Mouse (Mus musculus): ENCODE data around the gene Sypl2.
A peak's percentile ranks its signal among the peaks of the same experiment; 100 is the strongest.

Gene Sypl2

DNA sequence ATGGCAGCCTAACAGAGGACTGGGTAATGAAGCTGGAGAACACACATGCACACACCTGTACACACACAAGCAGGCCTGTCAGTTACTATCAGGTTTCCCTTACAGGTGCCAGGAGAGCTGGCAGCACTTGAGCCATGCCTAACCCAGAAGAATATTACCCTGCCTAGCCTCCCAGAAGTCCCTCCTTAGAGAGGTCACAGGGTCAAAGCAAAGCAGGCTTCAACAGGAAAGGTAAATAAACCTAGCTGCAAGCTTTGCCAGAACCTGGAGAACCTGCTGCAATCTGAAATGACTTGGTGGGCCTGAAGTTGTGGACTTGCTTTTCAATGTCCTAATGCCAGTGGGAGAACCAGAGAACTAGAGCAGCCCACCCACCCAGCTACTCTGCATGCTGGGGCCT is 23.9 kb downstream of the Sypl2 start:
- H3K27me3 ChIP-seq (ENCODE audit: insufficient read depth, low read length), result no peaks in the 10 kb centered on the region
- H3K9me3 ChIP-seq (ENCODE audit: low read length), result no peaks in the 10 kb centered on the region
- TF ChIP-seq CTCF (conservative IDR thresholded peaks at IDR 0.05; ENCODE audit: low read length) (no peak), POU5F1 (IDR thresholded peaks at IDR 0.05; ENCODE audit: borderline replicate concordance, low read length) (no peak), NANOG (IDR thresholded peaks at IDR 0.05; ENCODE audit: borderline replicate concordance, low read length) (no peak)
- peaks cover 73% of the 10 kb centered on the region for H3K4me1 ChIP-seq (replicated peaks; ENCODE audit: low read depth, low read length)
- peaks cover 76% of the 10 kb centered on the region for H3K36me3 ChIP-seq (ENCODE audit: insufficient read depth, low read length)
- no peak overlapping the region for H3K4me3 ChIP-seq (replicated peaks; ENCODE audit: low read length)

DNA sequence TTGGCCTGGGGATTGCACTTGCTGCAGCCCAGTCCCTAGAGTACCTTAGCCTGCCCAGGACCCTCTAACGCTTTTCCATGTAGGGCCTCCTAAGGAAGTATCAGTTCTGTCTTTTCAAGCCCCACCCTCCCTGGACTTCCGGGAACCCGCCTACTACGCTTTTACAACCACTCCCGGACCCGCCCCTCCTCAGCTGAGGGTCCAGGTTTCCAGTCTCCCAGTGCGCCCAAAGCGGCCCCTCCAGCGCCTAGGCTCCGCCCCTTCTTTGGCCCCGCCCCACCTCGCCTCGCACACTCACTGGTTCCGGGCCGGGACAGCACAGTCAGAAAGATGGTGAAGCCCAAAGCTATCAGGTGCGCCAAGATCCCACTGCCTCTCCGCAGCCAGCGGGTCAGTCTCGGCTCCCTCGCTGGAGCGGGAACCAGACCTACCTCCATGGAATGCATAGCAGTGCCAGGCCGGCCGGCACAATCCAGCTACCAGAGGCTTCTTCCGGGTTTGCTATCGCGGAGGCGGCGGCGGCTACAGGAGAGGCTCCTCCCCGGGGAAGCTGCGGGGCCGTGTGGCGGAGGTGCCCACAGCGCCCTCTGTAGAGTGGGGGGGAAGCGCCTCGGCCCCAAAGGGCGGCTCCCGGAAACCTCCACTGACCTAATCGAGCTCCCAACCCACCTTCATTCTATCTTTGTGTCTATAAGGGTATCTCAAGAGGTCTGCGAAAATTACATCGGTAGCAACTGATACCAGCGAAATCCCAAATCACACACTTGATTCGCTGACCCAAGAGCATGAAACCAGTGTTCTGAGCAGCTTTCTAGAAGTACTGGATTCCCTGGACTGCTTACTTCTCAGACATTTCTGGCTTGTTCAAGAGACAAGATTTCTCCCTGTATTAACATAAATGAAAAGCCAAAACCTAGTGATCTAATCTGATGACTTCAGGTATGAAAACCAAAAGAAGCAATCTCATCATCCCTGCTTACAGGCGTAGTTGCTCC is 25.8 kb downstream of the Sypl2 start, which contains the start of gene Cyb561d1:
TSS of gene Cyb561d1 (minus strand) at position 884 of the 995 bp plus-strand sequence.
- Histone ChIP-seq H3K27me3 (ENCODE audit: insufficient read depth, low read length) (no peaks in the 10 kb centered on the region), H3K4me1 (replicated peaks; ENCODE audit: low read depth, low read length) (peaks cover 67% of the 10 kb centered on the region), H3K36me3 (ENCODE audit: insufficient read depth, low read length) (peaks cover 58% of the 10 kb centered on the region), H3K9me3 (ENCODE audit: low read length) (no peaks in the 10 kb centered on the region), H3K4me3 (replicated peaks; ENCODE audit: low read length) (peak within 1 kb of the TSS; percentile 89)
- TF ChIP-seq CTCF (conservative IDR thresholded peaks at IDR 0.05; ENCODE audit: low read length) (peak; percentile 17), NANOG (IDR thresholded peaks at IDR 0.05; ENCODE audit: borderline replicate concordance, low read length) (no peak)

DNA sequence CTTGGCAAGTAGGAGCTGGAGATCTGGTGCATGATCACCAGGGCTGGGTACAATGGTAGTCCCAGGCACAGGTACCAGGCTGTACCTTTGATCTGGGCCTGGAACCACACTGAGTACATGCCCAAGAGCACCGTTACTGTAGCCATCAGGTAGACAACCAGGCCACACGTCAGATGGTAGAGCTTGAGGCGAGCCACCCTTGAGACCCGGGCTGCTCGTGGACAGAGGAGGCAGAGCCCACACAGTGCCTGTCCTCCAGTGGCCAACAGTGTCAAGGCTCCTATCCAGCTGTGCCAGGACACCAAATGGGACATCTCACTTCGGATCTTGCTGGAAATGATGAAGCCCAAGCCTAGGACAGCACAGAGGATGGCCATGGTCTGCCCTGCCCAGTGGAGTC is 27.2 kb downstream of the Sypl2 start:
- peak overlapping the region; percentile 89; the same call in 1 of the 2 replicates for H3K4me3 ChIP-seq (replicated peaks; ENCODE audit: low read length)
- no peaks in the 10 kb centered on the region for H3K27me3 ChIP-seq (ENCODE audit: insufficient read depth, low read length)
- TF ChIP-seq NANOG (IDR thresholded peaks at IDR 0.05; ENCODE audit: borderline replicate concordance, low read length), result no peak
- no peak for TF ChIP-seq POU5F1 (IDR thresholded peaks at IDR 0.05; ENCODE audit: borderline replicate concordance, low read length)
- no peak for TF ChIP-seq CTCF (conservative IDR thresholded peaks at IDR 0.05; ENCODE audit: low read length)
- H3K9me3 ChIP-seq (ENCODE audit: low read length), result no peaks in the 10 kb centered on the region
- peaks cover 59% of the 10 kb centered on the region for H3K4me1 ChIP-seq (replicated peaks; ENCODE audit: low read depth, low read length)
- peaks cover 48% of the 10 kb centered on the region for H3K36me3 ChIP-seq (ENCODE audit: insufficient read depth, low read length)

DNA sequence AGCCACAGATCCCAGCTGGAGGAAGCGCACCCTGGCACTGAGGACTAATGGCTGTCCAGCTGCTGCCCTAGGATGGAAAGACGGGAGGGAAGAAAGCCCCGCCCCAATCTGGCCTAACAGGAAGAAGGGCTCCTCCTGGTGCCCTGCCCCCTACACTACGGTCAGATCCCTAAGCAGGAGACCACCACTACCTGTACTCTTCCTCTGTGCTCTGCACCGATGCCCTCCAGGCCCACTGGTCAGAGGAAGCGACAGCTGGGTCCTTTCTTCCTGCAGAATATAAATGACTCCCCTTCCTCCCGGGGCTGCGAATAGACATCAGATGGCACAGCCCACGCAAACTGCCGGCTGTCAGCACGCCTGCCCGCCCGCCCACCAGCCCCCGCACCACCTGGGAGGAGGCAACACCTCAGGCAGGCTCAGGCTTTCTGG is 29.4 kb downstream of the Sypl2 start:
- TF ChIP-seq NANOG (IDR thresholded peaks at IDR 0.05; ENCODE audit: borderline replicate concordance, low read length), result no peak
- TF ChIP-seq CTCF (conservative IDR thresholded peaks at IDR 0.05; ENCODE audit: low read length), result no peak
- TF ChIP-seq POU5F1 (IDR thresholded peaks at IDR 0.05; ENCODE audit: borderline replicate concordance, low read length), result no peak
- no peaks in the 10 kb centered on the region for H3K9me3 ChIP-seq (ENCODE audit: low read length)
- peaks cover 31% of the 10 kb centered on the region for H3K36me3 ChIP-seq (ENCODE audit: insufficient read depth, low read length)
- H3K4me3 ChIP-seq (replicated peaks; ENCODE audit: low read length), result peak overlapping the region; percentile 60
- no peaks in the 10 kb centered on the region for H3K27me3 ChIP-seq (ENCODE audit: insufficient read depth, low read length)
- H3K4me1 ChIP-seq (replicated peaks; ENCODE audit: low read depth, low read length), result peaks cover 56% of the 10 kb centered on the region

DNA sequence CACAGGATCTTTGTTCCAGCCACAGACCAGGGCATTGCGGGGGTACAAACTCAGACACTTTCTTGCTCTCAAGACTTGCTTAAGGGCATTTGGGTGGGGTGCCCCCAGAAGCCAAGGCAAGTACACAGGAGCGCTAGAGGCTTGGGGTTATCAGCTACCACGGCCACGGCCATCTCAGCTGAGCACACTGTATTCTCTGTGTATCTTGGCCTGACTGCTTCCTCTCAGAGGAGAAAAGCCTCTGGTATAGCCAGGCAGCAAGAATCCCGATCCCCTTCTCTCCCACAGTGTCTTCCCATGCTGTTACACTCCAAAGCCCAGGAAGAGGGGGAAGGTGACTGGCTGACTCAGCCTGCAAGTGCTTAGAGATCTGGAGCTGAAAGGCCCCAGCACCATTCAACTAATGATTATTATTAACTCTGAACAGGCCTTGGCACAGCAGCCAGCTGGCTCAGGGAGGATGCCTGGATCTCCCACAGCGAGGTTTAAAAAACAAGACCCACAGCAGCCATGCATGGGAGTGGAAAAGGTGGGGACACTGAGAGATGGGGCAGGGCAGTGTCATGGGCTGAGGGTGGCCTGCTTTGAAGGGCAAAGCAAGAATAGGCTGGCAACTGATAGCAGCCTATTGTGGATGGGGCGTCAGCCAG is 30.4 kb downstream of the Sypl2 start:
- Histone ChIP-seq H3K9me3 (ENCODE audit: low read length) (no peaks in the 10 kb centered on the region), H3K27me3 (ENCODE audit: insufficient read depth, low read length) (no peaks in the 10 kb centered on the region)
- TF ChIP-seq CTCF (conservative IDR thresholded peaks at IDR 0.05; ENCODE audit: low read length) (no peak), POU5F1 (IDR thresholded peaks at IDR 0.05; ENCODE audit: borderline replicate concordance, low read length) (no peak), NANOG (IDR thresholded peaks at IDR 0.05; ENCODE audit: borderline replicate concordance, low read length) (no peak)

DNA sequence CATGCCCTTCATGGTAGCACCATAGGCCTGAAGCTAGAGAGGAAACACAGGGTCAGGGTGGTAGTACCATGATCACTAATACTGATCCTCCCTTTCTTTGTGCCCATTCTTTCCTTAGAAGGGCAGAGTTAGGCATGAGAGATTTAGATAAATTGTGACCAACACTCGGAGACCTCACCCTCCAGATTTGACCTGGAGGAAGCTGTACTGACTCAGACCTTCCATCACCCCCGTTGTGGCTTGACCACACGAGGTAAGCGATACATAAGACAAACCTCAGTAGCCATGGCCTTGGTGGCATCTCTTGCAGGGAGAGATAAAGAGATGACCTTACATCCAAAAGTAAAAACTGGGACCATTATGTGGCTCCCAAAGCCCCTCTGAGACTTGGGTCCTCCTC is 31.2 kb downstream of the Sypl2 start:
- Histone ChIP-seq H3K27me3 (ENCODE audit: insufficient read depth, low read length) (no peaks in the 10 kb centered on the region), H3K4me1 (replicated peaks; ENCODE audit: low read depth, low read length) (peaks cover 52% of the 10 kb centered on the region), H3K9me3 (ENCODE audit: low read length) (no peaks in the 10 kb centered on the region), H3K4me3 (replicated peaks; ENCODE audit: low read length) (no peak overlapping the region), H3K36me3 (ENCODE audit: insufficient read depth, low read length) (peaks cover 31% of the 10 kb centered on the region)
- TF ChIP-seq NANOG (IDR thresholded peaks at IDR 0.05; ENCODE audit: borderline replicate concordance, low read length) (no peak), POU5F1 (IDR thresholded peaks at IDR 0.05; ENCODE audit: borderline replicate concordance, low read length) (no peak), CTCF (conservative IDR thresholded peaks at IDR 0.05; ENCODE audit: low read length) (no peak)

More for the DNA sequence above, 30.4 kb downstream of the Sypl2 start:
- no peak overlapping the region for H3K4me3 ChIP-seq (replicated peaks; ENCODE audit: low read length)
- peaks cover 46% of the 10 kb centered on the region for H3K4me1 ChIP-seq (replicated peaks; ENCODE audit: low read depth, low read length)
- H3K36me3 ChIP-seq (ENCODE audit: insufficient read depth, low read length), result peaks cover 31% of the 10 kb centered on the region

DNA sequence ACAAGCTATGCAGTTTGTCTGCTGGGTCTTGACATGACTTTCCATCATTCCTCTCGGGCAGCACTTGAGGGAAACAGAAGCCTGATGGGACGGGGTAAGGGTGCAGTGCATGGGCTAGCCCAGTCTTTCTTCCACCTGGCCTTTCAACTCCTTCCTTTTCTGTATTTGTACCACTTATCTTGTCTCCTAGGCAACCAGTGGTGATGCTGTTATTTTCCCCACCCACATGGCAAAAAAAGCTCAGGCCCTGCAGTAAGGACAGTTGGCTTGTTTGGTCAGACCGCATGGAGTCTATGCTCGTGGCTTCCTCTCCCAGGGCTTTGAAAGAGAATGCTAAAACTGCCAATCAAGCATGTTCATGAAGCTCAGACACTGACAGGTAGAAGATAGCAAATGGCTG is 32.8 kb downstream of the Sypl2 start:
- H3K4me1 ChIP-seq (replicated peaks; ENCODE audit: low read depth, low read length), result peaks cover 56% of the 10 kb centered on the region
- H3K27me3 ChIP-seq (ENCODE audit: insufficient read depth, low read length), result 0 out of 2 replicates have a peak, but pooled peaks cover under 1% of the 10 kb centered on the region
- no peaks in the 10 kb centered on the region for H3K9me3 ChIP-seq (ENCODE audit: low read length)
- H3K4me3 ChIP-seq (replicated peaks; ENCODE audit: low read length), result no peak overlapping the region
- peaks cover 23% of the 10 kb centered on the region for H3K36me3 ChIP-seq (ENCODE audit: insufficient read depth, low read length)
- TF ChIP-seq NANOG (IDR thresholded peaks at IDR 0.05; ENCODE audit: borderline replicate concordance, low read length) (no peak), CTCF (conservative IDR thresholded peaks at IDR 0.05; ENCODE audit: low read length) (no peak), POU5F1 (IDR thresholded peaks at IDR 0.05; ENCODE audit: borderline replicate concordance, low read length) (no peak)

DNA sequence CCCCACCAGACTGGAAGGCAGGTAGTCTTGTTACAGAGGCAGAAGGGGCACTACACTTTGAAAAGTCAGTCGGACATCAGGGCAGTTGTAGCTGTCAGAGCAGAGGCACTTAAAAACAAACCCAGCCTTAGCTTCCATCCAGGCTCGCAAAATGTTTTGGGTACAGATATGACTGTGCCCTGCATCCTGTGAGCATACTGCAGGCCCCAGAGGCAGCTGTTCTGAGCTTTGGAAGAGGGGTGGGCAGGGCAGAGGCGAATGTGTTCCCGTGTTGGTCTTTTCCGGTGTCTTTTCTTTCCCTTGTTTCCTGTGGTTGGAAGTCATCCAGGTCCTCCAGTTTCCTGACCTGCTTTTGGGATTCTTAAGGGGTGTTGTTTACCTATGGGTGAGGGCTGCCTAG is 36.6 kb downstream of the Sypl2 start:
- H3K4me3 ChIP-seq (replicated peaks; ENCODE audit: low read length), result 0 out of 2 replicates have a peak overlapping the region, but pooled peaks have one; percentile 1
- H3K9me3 ChIP-seq (ENCODE audit: low read length), result no peaks in the 10 kb centered on the region
- H3K4me1 ChIP-seq (replicated peaks; ENCODE audit: low read depth, low read length), result peaks cover 70% of the 10 kb centered on the region
- TF ChIP-seq NANOG (IDR thresholded peaks at IDR 0.05; ENCODE audit: borderline replicate concordance, low read length), result no peak
- no peak for TF ChIP-seq POU5F1 (IDR thresholded peaks at IDR 0.05; ENCODE audit: borderline replicate concordance, low read length)
- no peak for TF ChIP-seq CTCF (conservative IDR thresholded peaks at IDR 0.05; ENCODE audit: low read length)
- H3K27me3 ChIP-seq (ENCODE audit: insufficient read depth, low read length), result peaks cover 34% of the 10 kb centered on the region
- H3K36me3 ChIP-seq (ENCODE audit: insufficient read depth, low read length), result peaks cover 14% of the 10 kb centered on the region

Measured in E14TG2a.4 (cell line).